Mouse (Mus musculus) limb, embryonic 13.5 days (tissue): ENCODE results near the gene Otud4. TPM values are rescaled to one million over a fixed set of nuclear protein-coding genes. Genes with fewer than 3 reads are reported as not detected.
"Not testable (repeated sequence)": the region's sequence is repeated elsewhere in the genome, so short reads cannot be mapped to it uniquely, and the experiment has no call there.

Experiments used
- ATAC-seq: fragments of 200-750 bp; cut with Nextera tagmentation; 2 replicates; pipeline ENCODE4 v1.8.0; 2017; ENCODE audit warnings: low read depth, moderate number of reproducible peaks, moderate TSS enrichment; ENCODE audit not compliant: low FRiP score
- H3K27ac ChIP-seq: fragments of 300-500 bp; sonication (generic); 2 replicates; pipeline ENCODE4 v1.5.1; 2015; ENCODE audit warnings: inconsistent platforms, mild to moderate bottlenecking, moderate library complexity
- H3K27me3 ChIP-seq: fragments of 300-500 bp; sonication (generic); 2 replicates; pipeline ENCODE4 v1.6.1; 2015; ENCODE audit warnings: mild to moderate bottlenecking, inconsistent platforms
- H3K36me3 ChIP-seq: fragments of 300-500 bp; sonication (generic); 2 replicates; pipeline ENCODE4 v1.6.1; 2015; ENCODE audit warnings: inconsistent platforms, mild to moderate bottlenecking, moderate library complexity
- H3K4me1 ChIP-seq: fragments of 300-500 bp; sonication (generic); 2 replicates; pipeline ENCODE4 v1.6.1; 2015; ENCODE audit warnings: inconsistent platforms
- H3K4me2 ChIP-seq: fragments of 300-500 bp; sonication (generic); replicated peaks from 2 replicates; pipeline ENCODE4 v1.6.1; 2015; ENCODE audit warnings: inconsistent platforms, mild to moderate bottlenecking, moderate library complexity
- H3K4me3 ChIP-seq: fragments of 300-500 bp; sonication (generic); 2 replicates; pipeline ENCODE4 v1.5.1; 2015; ENCODE audit warnings: moderate library complexity, mild to moderate bottlenecking, inconsistent platforms
- H3K9ac ChIP-seq: fragments of 300-500 bp; sonication (generic); 2 replicates; pipeline ENCODE4 v1.6.1; 2015; ENCODE audit warnings: mild to moderate bottlenecking, inconsistent platforms
- H3K9me3 ChIP-seq: fragments of 300-500 bp; sonication (generic); 2 replicates; pipeline ENCODE4 v1.6.1; 2016; ENCODE audit warnings: inconsistent platforms
- WGBS: fragments of 180-500 bp; shearing (Covaris S2); methylation state at CpG from one replicate; pipeline ENCODE4 v1.1.7; 2015; 5-methylcytosine and 5-hydroxymethylcytosine counted together
- polyA plus RNA-seq: library from polyadenylated mRNA; unstranded; fragments of >200 nt; fragmentation: Nextera tagmentation; extraction: Ambion mirVana; gene quantifications from 2 replicates; pipeline ENCODE4 v1.2.1, GENCODE M21; 2015

Gene Otud4
- 11.8 and 12.2 TPM in 2 replicates for polyA plus RNA-seq

DNA sequence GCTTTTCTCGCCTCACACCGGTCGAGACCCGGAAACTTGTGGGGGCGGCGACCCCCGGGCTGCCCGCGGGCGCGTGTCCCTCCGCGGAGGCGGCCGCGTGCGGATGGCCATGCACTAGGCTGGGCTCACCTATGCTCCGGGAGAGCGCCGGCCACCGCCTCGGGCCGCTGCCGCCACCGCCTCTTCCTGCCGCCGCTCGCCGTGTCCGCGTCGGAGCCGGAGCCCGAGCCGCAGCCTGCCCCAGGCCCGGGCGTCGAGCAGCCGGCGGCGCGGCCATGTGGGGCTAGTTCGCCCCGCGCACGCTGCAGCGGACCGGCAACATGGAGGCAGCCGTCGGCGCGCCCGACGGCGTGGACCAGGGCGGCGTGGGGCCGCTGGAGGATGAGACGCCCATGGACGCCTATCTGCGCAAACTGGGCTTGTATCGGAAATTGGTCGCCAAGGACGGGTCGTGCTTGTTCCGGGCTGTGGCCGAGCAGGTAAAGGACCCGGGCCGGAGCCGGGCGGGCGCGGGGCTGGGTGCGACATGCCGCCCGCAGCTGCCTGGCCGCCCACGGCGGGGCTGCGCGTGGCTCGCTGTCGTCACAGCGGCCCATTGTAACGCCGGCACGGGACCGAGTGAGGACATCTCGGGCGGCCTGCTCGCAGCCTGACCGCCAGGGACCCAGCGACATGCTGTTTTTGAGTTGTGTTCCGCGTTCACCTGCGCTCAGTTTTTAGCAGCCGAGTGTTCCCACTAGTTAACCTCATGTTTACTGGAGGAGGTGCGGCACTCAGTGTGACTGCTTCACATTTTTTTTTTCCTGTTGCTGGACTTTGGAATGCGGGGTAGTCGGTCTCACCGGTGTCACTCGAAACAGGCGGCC, at the start of gene Otud4:
Otud4 (plus strand) TSS at position 33 of the 866 bp plus-strand sequence.
- Histone ChIP-seq H3K4me2 (peak within 1 kb of the TSS; percentile 79), H3K27ac (peak within 1 kb of the TSS; percentile 92), H3K36me3 (peaks cover 7% of the 10 kb centered on the region), H3K4me3 (peak within 1 kb of the TSS; percentile 94), H3K27me3 (no peaks in the 10 kb centered on the region), H3K9me3 (no peaks in the 10 kb centered on the region), H3K9ac (peak within 1 kb of the TSS; percentile 88), H3K4me1 (peaks cover 28% of the 10 kb centered on the region)
- ATAC-seq: peak; percentile 64
- under 1% methylated on average over 98 of the region's 103 CpGs for whole genome bisulfite sequencing

DNA sequence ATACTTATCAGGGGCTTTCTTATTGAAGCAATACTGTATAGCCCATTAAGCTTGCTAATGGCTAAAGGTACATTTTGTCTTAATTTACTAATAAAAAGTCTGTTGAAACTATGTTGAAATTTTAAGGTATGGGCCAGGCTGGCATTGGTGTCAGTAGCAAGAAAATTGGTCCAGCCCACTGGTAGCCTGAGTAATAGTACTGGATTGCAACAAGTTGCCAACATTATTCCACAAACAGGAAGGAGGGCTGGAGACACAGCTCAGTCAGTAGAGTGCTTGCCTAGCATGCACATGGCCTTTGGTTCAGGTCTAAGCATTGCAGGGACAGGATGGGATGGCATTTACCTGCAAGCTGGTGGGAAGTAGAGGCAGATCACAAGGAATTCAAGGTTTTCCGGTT, 38.5 kb upstream of the Otud4 start:
- Histone ChIP-seq H3K4me2 (no peak overlapping the region), H3K9ac (no peak overlapping the region), H3K4me3 (no peak overlapping the region), H3K9me3 (no peaks in the 10 kb centered on the region), H3K4me1 (no peaks in the 10 kb centered on the region), H3K27ac (no peak overlapping the region), H3K27me3 (no peaks in the 10 kb centered on the region), H3K36me3 (no peaks in the 10 kb centered on the region)
- ATAC-seq: no peak
- 88% methylated on average over 1 of the region's 1 CpGs for WGBS

GRCm38 (mm10) chr8:79603204-79603603, 36.2 kb upstream of the Otud4 start:
- not testable (repeated sequence) for H3K9ac ChIP-seq, H3K27ac ChIP-seq, H3K4me1 ChIP-seq, H3K27me3 ChIP-seq, H3K4me2 ChIP-seq, ATAC-seq, H3K9me3 ChIP-seq, H3K36me3 ChIP-seq, H3K4me3 ChIP-seq
- 46% methylated on average over 2 of the region's 2 CpGs for WGBS

GRCm38 (mm10) chr8:79606225-79606624, 33.2 kb upstream of the Otud4 start:
- H3K4me1 ChIP-seq: no peaks in the 10 kb centered on the region
- no peak overlapping the region for H3K4me3 ChIP-seq
- H3K4me2 ChIP-seq: no peak overlapping the region
- ATAC-seq: no peak
- H3K27ac ChIP-seq: no peak overlapping the region
- no peaks in the 10 kb centered on the region for H3K9me3 ChIP-seq
- H3K36me3 ChIP-seq: no peaks in the 10 kb centered on the region
- H3K9ac ChIP-seq: no peak overlapping the region
- no peaks in the 10 kb centered on the region for H3K27me3 ChIP-seq

DNA sequence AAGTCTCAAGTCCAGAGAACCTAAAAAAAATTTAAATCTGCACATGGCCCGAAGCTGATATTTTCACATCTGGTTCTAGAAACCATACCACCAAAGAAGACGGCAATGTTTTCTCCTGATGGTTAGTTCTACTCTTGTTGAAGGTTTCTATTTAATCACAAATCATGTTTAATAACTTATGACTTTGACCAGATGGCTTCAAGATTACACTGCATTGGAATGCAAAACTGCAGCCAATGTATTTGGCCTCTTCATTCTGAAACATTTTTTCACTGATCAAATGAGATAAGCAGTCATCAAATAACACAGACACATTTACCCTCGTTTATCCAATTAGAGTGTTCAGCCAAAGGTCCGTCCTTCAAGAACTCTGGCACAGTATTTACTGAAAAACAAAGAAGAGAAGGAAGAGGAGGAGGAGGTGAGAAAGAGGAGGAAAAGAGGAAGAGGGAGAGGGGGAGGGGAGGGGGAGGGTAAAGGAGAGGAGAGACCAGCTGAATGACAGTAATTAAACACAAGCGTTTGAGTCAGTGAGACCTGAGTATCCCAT, 32.6 kb upstream of the Otud4 start:
- ATAC-seq: no peak
- Histone ChIP-seq H3K4me2 (no peak overlapping the region), H3K9me3 (no peaks in the 10 kb centered on the region), H3K36me3 (no peaks in the 10 kb centered on the region), H3K27ac (no peak overlapping the region), H3K27me3 (no peaks in the 10 kb centered on the region), H3K4me3 (no peak overlapping the region), H3K4me1 (no peaks in the 10 kb centered on the region), H3K9ac (no peak overlapping the region)
- 71% methylated on average over 5 of the region's 5 CpGs for WGBS

GRCm38 (mm10) chr8:79608701-79609100, 30.7 kb upstream of the Otud4 start:
- H3K9ac ChIP-seq: no peak overlapping the region

DNA sequence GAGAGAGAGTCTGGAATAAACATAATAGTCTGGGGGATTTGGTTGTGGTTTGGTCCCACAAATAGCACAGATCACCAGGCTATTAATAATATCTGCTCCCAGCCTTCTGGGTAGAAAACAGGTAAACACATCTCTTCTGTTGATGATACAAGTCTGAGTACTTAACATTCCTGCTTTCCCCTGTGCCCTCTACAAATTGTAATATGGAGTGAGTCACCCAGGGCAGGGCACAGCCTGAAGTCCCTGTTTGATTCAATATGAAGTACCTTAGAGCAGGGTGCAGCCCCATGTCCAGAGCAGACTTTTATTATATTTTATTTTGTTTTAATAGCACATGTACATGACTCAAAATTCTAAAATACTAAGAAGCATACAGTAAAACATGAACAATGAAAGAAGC, 29.1 kb upstream of the Otud4 start:
- Histone ChIP-seq H3K4me1 (peaks cover 2% of the 10 kb centered on the region; the same call in 1 of the 2 replicates), H3K4me3 (no peak overlapping the region), H3K9ac (no peak overlapping the region), H3K27ac (no peak overlapping the region), H3K36me3 (no peaks in the 10 kb centered on the region), H3K4me2 (no peak overlapping the region), H3K9me3 (no peaks in the 10 kb centered on the region), H3K27me3 (no peaks in the 10 kb centered on the region)
- ATAC-seq: no peak

More at GRCm38 (mm10) chr8:79608701-79609100, 30.7 kb upstream of the Otud4 start:
- Histone ChIP-seq H3K4me2 (no peak overlapping the region), H3K27ac (no peak overlapping the region), H3K9me3 (no peaks in the 10 kb centered on the region), H3K36me3 (no peaks in the 10 kb centered on the region), H3K27me3 (no peaks in the 10 kb centered on the region), H3K4me3 (no peak overlapping the region), H3K4me1 (peaks cover 2% of the 10 kb centered on the region; the same call in 1 of the 2 replicates)
- 80% methylated on average over 3 of the region's 3 CpGs for WGBS
- no peak for ATAC-seq

DNA sequence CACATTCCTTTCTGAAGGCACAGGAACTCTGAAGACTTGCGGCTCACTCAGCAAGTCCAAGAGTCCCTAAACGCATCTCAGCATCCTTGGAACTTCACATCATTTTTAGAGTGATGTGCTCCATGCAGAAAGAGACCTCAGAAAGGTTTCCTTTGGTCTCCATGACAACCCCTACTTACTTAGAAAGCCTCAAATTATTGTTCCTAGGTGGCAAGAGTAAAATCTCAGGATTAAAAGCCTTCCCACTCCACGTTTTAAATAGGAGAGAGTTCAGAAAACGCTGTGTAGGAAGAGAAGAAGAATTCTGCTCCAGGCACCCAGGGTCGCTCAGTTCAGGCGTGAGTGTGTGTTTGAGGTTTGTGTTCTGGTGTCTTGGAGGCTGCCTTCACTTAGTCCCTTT, 27.1 kb upstream of the Otud4 start:
- 82% methylated on average over 6 of the region's 6 CpGs for WGBS
- no peak overlapping the region for H3K4me2 ChIP-seq
- ATAC-seq: no peak
- H3K9ac ChIP-seq: no peak overlapping the region
- no peak overlapping the region for H3K4me3 ChIP-seq
- H3K27me3 ChIP-seq: no peaks in the 10 kb centered on the region
- peaks cover 2% of the 10 kb centered on the region; the same call in 1 of the 2 replicates for H3K4me1 ChIP-seq
- H3K36me3 ChIP-seq: no peaks in the 10 kb centered on the region
- no peak overlapping the region for H3K27ac ChIP-seq
- H3K9me3 ChIP-seq: no peaks in the 10 kb centered on the region

DNA sequence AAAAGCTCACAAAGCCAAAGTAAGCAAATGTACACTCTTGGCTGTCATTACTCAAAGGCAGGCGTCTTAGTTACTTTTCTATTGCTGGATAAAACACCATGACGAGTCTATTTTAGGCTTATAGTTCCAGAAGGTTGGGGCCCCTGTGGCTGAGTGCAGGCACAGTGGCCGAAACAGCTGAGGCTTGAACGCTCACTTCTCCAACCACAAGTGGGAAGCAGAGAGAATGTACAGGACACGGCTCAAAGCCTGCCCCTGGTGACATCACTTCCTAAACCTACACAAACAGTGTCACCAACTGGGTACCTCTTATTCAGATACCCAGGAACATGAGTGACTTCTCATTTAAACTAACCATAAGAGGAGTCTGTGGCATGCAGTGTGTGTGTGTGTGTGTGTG, 26.5 kb upstream of the Otud4 start:
- Histone ChIP-seq H3K27me3 (no peaks in the 10 kb centered on the region), H3K9ac (no peak overlapping the region), H3K4me1 (peaks cover 2% of the 10 kb centered on the region; the same call in 1 of the 2 replicates), H3K36me3 (no peaks in the 10 kb centered on the region), H3K9me3 (no peaks in the 10 kb centered on the region), H3K4me2 (no peak overlapping the region), H3K4me3 (no peak overlapping the region), H3K27ac (no peak overlapping the region)
- ATAC-seq: peak; percentile 59; the same call in 1 of the 2 replicates
- WGBS: 57% methylated on average over 5 of the region's 5 CpGs

DNA sequence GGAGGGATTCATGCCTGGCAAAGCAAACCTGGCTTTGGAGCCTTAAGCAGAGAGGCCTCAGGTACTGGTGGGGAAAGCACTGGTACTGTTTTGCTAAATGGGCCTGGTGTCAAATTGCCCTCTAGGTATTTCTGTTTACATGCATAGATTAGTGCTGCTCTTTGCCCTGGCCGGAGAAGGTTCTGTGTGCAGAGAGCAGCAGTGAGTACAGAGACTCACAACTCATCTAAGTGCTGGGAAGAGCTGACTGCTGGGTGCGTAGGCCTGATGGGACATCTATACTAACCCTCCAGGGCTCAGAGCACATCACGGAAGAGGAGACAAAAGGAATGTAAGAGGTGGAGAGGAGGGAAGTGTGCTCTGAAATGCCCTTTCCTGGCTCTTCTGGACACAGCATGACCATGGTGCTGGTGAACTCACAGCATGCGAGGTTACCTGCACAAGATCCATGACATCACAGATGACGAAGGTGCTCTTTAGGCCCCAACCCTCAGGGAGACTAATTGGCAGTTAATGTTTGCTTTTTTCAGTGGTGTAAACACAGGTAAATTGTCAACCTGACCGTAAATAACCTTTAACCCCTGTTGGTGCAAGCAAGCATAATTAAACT, 23.6 kb upstream of the Otud4 start:
- H3K9ac ChIP-seq: no peak overlapping the region
- H3K4me1 ChIP-seq: peaks cover 6% of the 10 kb centered on the region; the same call in 1 of the 2 replicates
- no peak overlapping the region for H3K4me3 ChIP-seq
- WGBS: 50% methylated on average over 6 of the region's 6 CpGs
- H3K27ac ChIP-seq: no peak overlapping the region
- no peaks in the 10 kb centered on the region for H3K36me3 ChIP-seq
- ATAC-seq: no peak
- no peaks in the 10 kb centered on the region for H3K27me3 ChIP-seq
- no peaks in the 10 kb centered on the region for H3K9me3 ChIP-seq
- H3K4me2 ChIP-seq: no peak overlapping the region

DNA sequence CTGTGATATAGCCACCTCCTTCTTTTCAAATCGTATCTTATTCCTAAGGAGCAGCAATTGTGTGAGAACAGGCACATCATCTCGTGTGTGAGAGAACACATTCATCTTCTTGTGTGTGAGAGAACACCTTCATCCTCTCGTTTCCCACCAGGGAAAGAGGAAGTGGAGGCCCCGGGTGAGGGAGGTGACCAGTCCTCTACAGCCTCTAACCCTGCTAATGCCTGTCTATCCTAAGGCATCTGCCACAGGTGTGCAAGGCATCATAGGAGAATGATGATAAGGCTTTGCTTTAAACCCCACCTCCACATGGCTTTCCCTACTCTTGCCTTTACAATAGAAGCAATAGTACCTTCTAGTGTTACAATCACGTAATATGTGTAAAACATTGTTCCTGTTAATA, 20.5 kb upstream of the Otud4 start:
- no peak overlapping the region for H3K4me3 ChIP-seq
- H3K4me1 ChIP-seq: 0 out of 2 replicates have a peak, but pooled peaks cover 3% of the 10 kb centered on the region
- H3K27me3 ChIP-seq: no peaks in the 10 kb centered on the region
- H3K27ac ChIP-seq: no peak overlapping the region
- no peaks in the 10 kb centered on the region for H3K9me3 ChIP-seq
- H3K36me3 ChIP-seq: no peaks in the 10 kb centered on the region
- 57% methylated on average over 5 of the region's 5 CpGs for WGBS
- no peak overlapping the region for H3K9ac ChIP-seq
- H3K4me2 ChIP-seq: no peak overlapping the region
- no peak for ATAC-seq

DNA sequence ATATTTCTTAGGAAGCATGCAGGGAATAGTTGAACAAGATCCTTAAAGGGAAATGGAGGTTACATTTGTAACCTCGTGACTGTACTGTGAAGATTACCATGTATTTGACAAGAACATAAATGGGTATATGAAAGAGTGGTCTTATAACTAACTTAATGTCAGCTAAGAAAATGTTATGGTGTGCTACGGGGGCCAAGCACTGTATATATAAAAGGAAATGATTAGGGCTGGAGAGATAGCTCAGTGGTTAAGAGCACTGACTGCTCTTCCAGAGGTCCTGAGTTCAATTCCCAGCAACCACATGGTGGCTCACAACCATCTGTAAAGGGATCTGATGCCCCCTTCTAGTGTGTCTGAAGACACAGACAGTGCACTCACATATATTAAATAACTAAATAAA, 20.1 kb upstream of the Otud4 start:
- ATAC-seq: no peak
- Histone ChIP-seq H3K27ac (no peak overlapping the region), H3K4me3 (no peak overlapping the region), H3K4me1 (0 out of 2 replicates have a peak, but pooled peaks cover 3% of the 10 kb centered on the region), H3K36me3 (no peaks in the 10 kb centered on the region), H3K4me2 (no peak overlapping the region), H3K9me3 (no peaks in the 10 kb centered on the region), H3K27me3 (no peaks in the 10 kb centered on the region), H3K9ac (no peak overlapping the region)
- WGBS: 85% methylated on average over 2 of the region's 2 CpGs
